Mouse (Mus musculus): ENCODE results near the gene Siah1b.

Siah1b gene

GRCm38 (mm10) chrX:164076040-164076775 is at the start of gene Siah1b:
Siah1b (minus strand) TSS chrX:164076493.
- DNase-seq (ENCODE audit: low spot score in 2 of 2) = peak; percentile 69 to 82

- DNase-seq (ENCODE audit: low spot score in 2 of 2) = no peak
These were observed 47.6 kb upstream of the Siah1b start for GRCm38 (mm10) chrX:164123942-164124341.

GRCm38 (mm10) chrX:164113744-164114143 is 37.5 kb upstream of the Siah1b start:
- DNase-seq (ENCODE audit: low spot score in 2 of 2) = no peak

GRCm38 (mm10) chrX:164111146-164111545 is 34.9 kb upstream of the Siah1b start:
- no peak for DNase-seq (ENCODE audit: low spot score in 2 of 2)

DNA sequence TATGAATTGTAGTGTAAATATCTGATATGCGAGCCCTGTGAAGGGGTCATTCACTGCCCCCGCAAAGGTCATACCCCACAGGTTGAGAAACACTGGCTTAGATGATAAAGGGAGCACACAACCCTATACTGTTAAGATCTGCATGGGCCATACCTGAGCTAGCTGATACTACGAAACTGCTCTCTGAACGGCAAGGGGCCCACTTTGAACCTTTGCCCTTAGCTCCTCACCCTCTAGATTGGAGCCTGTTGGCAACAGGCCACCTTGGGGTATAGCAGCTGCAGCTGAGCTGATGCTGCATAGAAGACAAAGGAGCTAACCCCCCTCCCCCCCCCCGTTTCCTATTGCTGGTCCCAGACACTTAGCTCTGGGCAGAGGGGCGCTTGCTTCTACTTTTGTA is 26.4 kb upstream of the Siah1b start:
- DNase-seq (ENCODE audit: low spot score in 2 of 2) = no peak

- DNase-seq (ENCODE audit: low spot score in 2 of 2) = no peak
These were observed 25.9 kb upstream of the Siah1b start for GRCm38 (mm10) chrX:164102198-164102597.

DNA sequence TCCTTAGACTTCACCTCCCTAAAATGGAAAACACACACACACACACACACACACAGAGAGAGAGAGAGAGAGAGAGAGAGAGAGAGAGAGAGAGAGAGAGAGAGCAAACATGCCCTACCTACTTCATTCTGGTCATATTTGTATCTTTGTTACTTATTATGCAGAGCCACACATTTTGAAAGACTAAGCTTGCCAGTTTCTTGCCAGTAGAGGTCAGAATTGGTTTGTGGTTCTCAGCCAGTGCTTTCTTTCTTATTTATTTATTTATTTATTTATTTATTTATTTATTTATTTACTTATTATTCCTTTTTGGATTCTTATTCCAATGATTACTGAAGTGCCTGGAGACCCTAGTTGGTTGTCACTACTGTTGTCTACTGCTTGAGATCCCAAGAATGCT is 25.2 kb upstream of the Siah1b start:
- DNase-seq (ENCODE audit: low spot score in 2 of 2) = no peak

GRCm38 (mm10) chrX:164095838-164096237 is 19.5 kb upstream of the Siah1b start:
- no peak for DNase-seq (ENCODE audit: low spot score in 2 of 2)

- DNase-seq (ENCODE audit: low spot score in 2 of 2) = no peak
These were observed 17.1 kb upstream of the Siah1b start for GRCm38 (mm10) chrX:164093435-164093834.

GRCm38 (mm10) chrX:164092300-164093169 is 16.2 kb upstream of the Siah1b start:
- no peak for DNase-seq (ENCODE audit: low spot score in 2 of 2)

GRCm38 (mm10) chrX:164089916-164090315 is 13.6 kb upstream of the Siah1b start:
- DNase-seq (ENCODE audit: low spot score in 2 of 2) = no peak

DNA sequence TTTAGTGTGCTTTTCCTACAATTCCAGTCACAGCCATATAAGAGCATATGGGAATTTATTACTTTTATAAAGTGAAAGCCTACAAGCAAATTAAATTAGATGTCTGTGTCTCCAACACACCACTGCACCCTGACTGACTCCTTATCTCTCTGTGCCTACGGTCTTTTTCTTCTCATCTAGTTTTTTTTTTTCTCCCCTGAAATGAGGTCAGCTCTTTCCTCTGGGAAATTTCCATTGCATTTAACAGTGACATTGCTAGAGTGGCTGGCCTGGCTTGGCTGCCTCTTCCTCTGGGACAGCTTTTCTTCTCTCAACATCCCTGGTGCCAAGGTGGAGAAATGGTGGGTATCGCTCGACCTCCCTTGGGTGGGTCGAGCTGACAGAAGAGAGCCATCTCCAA is 12.3 kb upstream of the Siah1b start, which contains the start of gene Cltrn:
TSS of gene Cltrn (plus strand) at position 249 of the 400 bp plus-strand sequence.
- no peak for DNase-seq (ENCODE audit: low spot score in 2 of 2)

DNA sequence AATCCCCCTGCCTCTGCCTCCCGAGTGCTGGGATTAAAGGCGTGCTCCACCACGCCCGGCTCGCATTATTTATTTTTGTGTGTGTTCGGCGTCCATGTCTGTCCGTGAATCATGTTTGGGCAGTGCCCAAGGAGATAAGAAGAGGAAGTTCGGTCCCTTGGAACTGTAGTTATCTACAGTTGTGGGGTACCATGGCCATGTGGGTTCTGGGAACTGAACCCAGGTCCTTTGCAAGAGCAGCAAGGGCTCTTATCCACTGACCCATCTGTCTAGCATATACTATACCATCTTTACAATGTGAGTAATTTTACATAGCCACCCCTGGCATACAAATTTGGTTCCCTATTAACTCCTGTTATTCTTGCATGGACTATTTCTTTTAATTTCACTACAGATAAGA is 5.7 kb upstream of the Siah1b start:
- DNase-seq (ENCODE audit: low spot score in 2 of 2) = no peak

DNA sequence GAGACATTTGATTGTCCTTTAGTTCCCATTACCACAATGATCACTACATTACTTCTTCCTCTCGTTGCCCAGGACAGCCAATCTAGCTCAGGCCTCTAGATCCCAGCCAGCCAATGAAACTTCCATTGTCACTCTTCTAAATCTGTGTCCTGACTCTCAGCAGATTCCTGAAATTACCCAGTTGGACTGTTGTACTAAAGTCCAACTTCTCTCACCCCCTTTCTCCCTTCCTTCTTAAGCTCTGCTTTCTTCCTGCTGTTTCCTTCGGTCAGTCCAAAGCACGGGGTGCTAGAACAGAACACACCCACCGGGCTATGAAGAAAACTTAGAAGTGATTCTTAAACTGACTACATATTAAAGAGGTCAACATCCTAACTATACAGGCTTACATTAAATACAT is 7.3 kb downstream of the Siah1b start:
- no peak for DNase-seq (ENCODE audit: low spot score in 2 of 2)

- peak in 1 of 2 experiments; percentile 26 for DNase-seq (ENCODE audit: low spot score in 2 of 2)
These were observed 10.1 kb downstream of the Siah1b start for GRCm38 (mm10) chrX:164066185-164066584.

DNA sequence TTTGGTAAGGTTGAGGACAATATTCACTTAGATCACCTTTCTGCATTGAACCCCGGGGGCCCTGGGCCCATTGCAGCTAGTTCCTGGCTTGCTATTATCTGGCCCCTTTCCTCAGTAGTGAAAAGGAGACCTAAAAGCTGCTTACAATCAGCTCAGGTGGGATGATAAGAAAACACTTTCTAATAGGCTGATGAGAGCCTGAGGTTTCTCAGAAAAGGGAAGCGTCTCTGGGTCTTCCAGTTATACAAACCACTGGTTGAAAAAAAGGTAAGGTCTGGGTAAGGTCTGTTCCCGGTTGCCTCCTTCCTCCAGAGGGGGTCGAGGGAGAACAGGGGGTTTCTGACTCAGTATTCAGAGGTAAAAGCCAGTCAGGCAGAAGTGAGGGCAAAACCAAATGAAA is 17.2 kb downstream of the Siah1b start:
- no peak for DNase-seq (ENCODE audit: low spot score in 2 of 2)

- no peak for DNase-seq (ENCODE audit: low spot score in 2 of 2)
These were observed 17.8 kb downstream of the Siah1b start for GRCm38 (mm10) chrX:164058523-164058922.

GRCm38 (mm10) chrX:164055726-164056125 is 20.6 kb downstream of the Siah1b start:
- DNase-seq (ENCODE audit: low spot score in 2 of 2) = no peak

GRCm38 (mm10) chrX:164046736-164047135 is 29.6 kb downstream of the Siah1b start:
- DNase-seq (ENCODE audit: low spot score in 2 of 2) = no peak

- peak; percentile 9 to 26 for DNase-seq (ENCODE audit: low spot score in 2 of 2)
These were observed 34.2 kb downstream of the Siah1b start for GRCm38 (mm10) chrX:164042069-164042468.

DNA sequence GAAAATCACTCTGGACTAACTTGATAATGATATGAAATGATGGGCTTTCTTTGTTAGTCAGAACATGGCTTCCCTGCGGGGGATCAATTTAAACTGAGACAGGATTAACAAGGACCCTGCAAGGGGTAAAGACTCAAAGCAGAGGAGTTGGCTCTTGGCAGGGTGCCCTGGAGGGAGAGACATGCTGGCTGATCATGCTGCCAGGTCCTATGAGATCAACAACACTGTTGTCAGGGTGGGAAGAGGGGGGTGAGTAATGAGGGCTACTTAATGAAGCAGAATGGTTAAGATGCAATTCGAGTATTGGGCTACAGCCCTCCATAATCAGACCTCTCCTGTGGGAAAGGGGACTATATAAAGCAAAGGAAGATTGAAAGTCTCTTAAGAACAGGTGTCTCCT is 37.4 kb downstream of the Siah1b start:
- no peak for DNase-seq (ENCODE audit: low spot score in 2 of 2)

DNA sequence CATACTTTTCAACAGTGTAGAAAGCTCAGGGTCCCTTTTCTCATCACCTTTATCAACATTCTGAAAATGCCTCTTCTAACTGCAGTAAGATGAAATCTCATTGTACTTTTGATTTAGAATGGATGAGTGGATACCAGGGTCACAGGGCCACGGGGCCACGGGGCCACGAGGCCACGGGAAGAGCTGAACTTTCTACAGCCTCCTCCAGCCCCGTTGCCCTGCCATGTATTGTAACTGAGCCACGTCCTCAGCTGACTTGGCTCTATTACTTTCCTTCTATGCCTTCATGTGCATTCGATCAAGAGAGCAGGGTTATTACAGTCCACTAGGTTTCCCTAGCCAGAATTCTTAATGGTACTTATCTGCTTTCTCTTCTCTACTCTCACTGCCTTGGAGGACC is 40.4 kb downstream of the Siah1b start:
- no peak for DNase-seq (ENCODE audit: low spot score in 2 of 2)

- no peak for DNase-seq (ENCODE audit: low spot score in 2 of 2)
These were observed 40.9 kb downstream of the Siah1b start for GRCm38 (mm10) chrX:164035401-164035800.

All from frontal cortex, postnatal 25 days (tissue).